Mouse (Mus musculus) small intestine, adult 2 months (tissue): ENCODE results near the gene Adamts4.

ENCODE experiments used
- CTCF ChIP-seq: fragments of 200-500 bp; IDR thresholded peaks from 2 replicates; pipeline ENCODE4 v1.5.1; 2012; ENCODE audit warnings: low read depth, mild to moderate bottlenecking, control low read depth, inconsistent platforms, low read length, moderate library complexity, mixed read lengths; ENCODE audit not compliant: insufficient replicate concordance, insufficient read length; ENCODE audit errors: extremely low read depth
- POLR2A ChIP-seq: fragments of 200-500 bp; IDR thresholded peaks from 2 replicates; pipeline ENCODE4 v1.6.1; 2012; ENCODE audit warnings: low read depth, mild to moderate bottlenecking, control low read depth, inconsistent platforms, low read length, moderate library complexity

GRCm38 (mm10) chr1:171240911-171241310, 9.3 kb upstream of the Adamts4 start:
- TF ChIP-seq CTCF, result no peak
- no peak for TF ChIP-seq POLR2A
